ENCODE assay signal across 8 mouse cellular contexts in genomic region chr6:113079492-113079891, GRCm38 (mm10). TPM values are rescaled to one million over a fixed set of nuclear protein-coding genes. Genes with fewer than 3 reads are reported as not detected.
A peak's percentile ranks its signal among the peaks of the same experiment; 100 is the strongest.
DNase-seq lines count a peak whose midpoint lies in the region; ATAC-seq and TF ChIP-seq lines count a peak whose summit lies in the region.

No protein-coding gene starts in this region.

- peak; percentile 29 for DNase-seq in kidney, adult 2 months
- no peak for DNase-seq in kidney, adult 11 months
- peak; percentile 42 to 51 for DNase-seq in adrenal gland, postnatal 36 days
- DNase-seq in gastrocnemius, adult 18-20 months (ENCODE audit: low spot score) = peak; percentile 58
- DNase-seq in liver = peak; percentile 48
- no peak for DNase-seq in urinary bladder, postnatal 10 days (ENCODE audit: low spot score)

- H3K9ac ChIP-seq in hindbrain, embryonic 15.5 days = peak overlapping the region; percentile 37
- H3K9ac ChIP-seq in neural tube, embryonic 15.5 days (replicated peaks) = peak overlapping the region; percentile 40

- H3K4me3 ChIP-seq in kidney, adult 2 months (ENCODE audit: insufficient read depth, low read depth, low read length) = peak overlapping the region; percentile 15
- H3K4me3 ChIP-seq in hindbrain, embryonic 15.5 days = peak overlapping the region; percentile 36
- H3K4me3 ChIP-seq in neural tube, embryonic 15.5 days (replicated peaks) = peak overlapping the region; percentile 32

- H3K4me2 ChIP-seq in hindbrain, embryonic 15.5 days = peak overlapping the region; percentile 97
- peak overlapping the region; percentile 69 for H3K4me2 ChIP-seq in neural tube, embryonic 15.5 days

- H3K27ac ChIP-seq in kidney, adult 2 months (ENCODE audit: insufficient read depth, low read depth, low read length) = 0 out of 2 replicates have a peak overlapping the region, but pooled peaks have one; percentile 46
- peak overlapping the region; percentile 100 for H3K27ac ChIP-seq in hindbrain, embryonic 15.5 days (replicated peaks)
- peak overlapping the region; percentile 62; the same call in 1 of the 2 replicates for H3K27ac ChIP-seq in neural tube, embryonic 15.5 days (replicated peaks)

- ATAC-seq in hindbrain, embryonic 15.5 days (ENCODE audit: low FRiP score, low read depth) = no peak
- ATAC-seq in neural tube, embryonic 15.5 days (ENCODE audit: low FRiP score) = no peak

- H3K4me1 ChIP-seq in kidney, adult 2 months (ENCODE audit: control insufficient read depth, insufficient read depth, low read length) = peaks cover 12% of the 10 kb centered on the region
- peaks cover 57% of the 10 kb centered on the region for H3K4me1 ChIP-seq in hindbrain, embryonic 15.5 days (replicated peaks)
- H3K4me1 ChIP-seq in neural tube, embryonic 15.5 days = peaks cover 54% of the 10 kb centered on the region

- WGBS in kidney, adult 2 months = 3% methylated on average over 3 of the region's 3 CpGs
- 0% methylated on average over 3 of the region's 3 CpGs for WGBS in hindbrain, embryonic 15.5 days
- whole genome bisulfite sequencing in neural tube, embryonic 15.5 days = 0% methylated on average over 3 of the region's 3 CpGs

- TF ChIP-seq POLR2A in kidney, adult 2 months (IDR thresholded peaks at IDR 0.05; ENCODE audit: low read depth, low read length) = no peak

- no peaks in the 10 kb centered on the region for H3K27me3 ChIP-seq in kidney, adult 2 months (replicated peaks; ENCODE audit: control insufficient read depth, insufficient read depth, low read length)
- no peaks in the 10 kb centered on the region for H3K27me3 ChIP-seq in hindbrain, embryonic 15.5 days
- H3K27me3 ChIP-seq in neural tube, embryonic 15.5 days (replicated peaks) = no peaks in the 10 kb centered on the region

- H3K9me3 ChIP-seq in hindbrain, embryonic 15.5 days = no peaks in the 10 kb centered on the region
- H3K9me3 ChIP-seq in neural tube, embryonic 15.5 days (replicated peaks) = no peaks in the 10 kb centered on the region

- TF ChIP-seq CTCF in kidney, adult 2 months (conservative IDR thresholded peaks at IDR 0.05; ENCODE audit: insufficient read depth, insufficient read length, low read depth, low read length) = no peak

- H3K36me3 ChIP-seq in kidney, adult 2 months (ENCODE audit: control insufficient read depth, insufficient read depth, low read length) = no peaks in the 10 kb centered on the region
- H3K36me3 ChIP-seq in hindbrain, embryonic 15.5 days = no peaks in the 10 kb centered on the region
- H3K36me3 ChIP-seq in neural tube, embryonic 15.5 days = no peaks in the 10 kb centered on the region

RNA-seq across cellular contexts. Expression of gene Setd5, which starts 2.3 kb away (rescaled TPM):
- 16.8 and 17.9 TPM in 2 replicates for polyA plus RNA-seq in kidney, adult 2 months (2012; rRNA removed)
- 10 to 100 TPM; 87.7 to 88.4 TPM for total RNA-seq in adrenal gland, postnatal 36 days (2021)
- total RNA-seq in gastrocnemius, adult 18-20 months (2021) = 10 to 100 TPM; 22.0 to 23.4 TPM
- polyA plus RNA-seq in hindbrain, embryonic 15.5 days (2015; fragmentation: Nextera tagmentation; extraction: Ambion mirVana) = 47.5 and 49.5 TPM in 2 replicates
- polyA plus RNA-seq in neural tube, embryonic 15.5 days (2015; fragmentation: Nextera tagmentation; extraction: Ambion mirVana) = 48.3 and 54.3 TPM in 2 replicates

RNA-seq across cellular contexts. Expression of gene Thumpd3, which starts 33.5 kb away (rescaled TPM):
- 6.5 and 9.3 TPM in 2 replicates for polyA plus RNA-seq in kidney, adult 2 months (2012; rRNA removed)
- total RNA-seq in adrenal gland, postnatal 36 days (2021) = 10 to 100 TPM; 39.9 to 43.1 TPM
- total RNA-seq in gastrocnemius, adult 18-20 months (2021) = 10 to 100 TPM; 14.2 to 14.5 TPM
- polyA plus RNA-seq in hindbrain, embryonic 15.5 days (2015; fragmentation: Nextera tagmentation; extraction: Ambion mirVana) = 50.1 and 50.8 TPM in 2 replicates
- polyA plus RNA-seq in neural tube, embryonic 15.5 days (2015; fragmentation: Nextera tagmentation; extraction: Ambion mirVana) = 49.2 and 57.5 TPM in 2 replicates

Comparison
In these comparisons a context has a peak if more than half of its experiments do, and no peak if none do; other contexts are left out.
1. DNase-seq: peak in kidney, adult 2 months (single experiment), adrenal gland, postnatal 36 days (2 of 2), gastrocnemius, adult 18-20 months (single experiment) and liver (single experiment); none in kidney, adult 11 months (single experiment) and urinary bladder, postnatal 10 days (single experiment).
2. H3K27ac ChIP-seq: peak in every context shown above with its lines; median percentile 100 in hindbrain, embryonic 15.5 days; 62 in neural tube, embryonic 15.5 days; 46 in kidney, adult 2 months.
3. Peak in every context shown above with its lines, with median percentiles within 50 percentile points of each other: H3K4me3 ChIP-seq.